Mouse (Mus musculus) activated CD4-positive, CD25-positive, alpha-beta regulatory T cell, adult 4 months (primary cell): Measurements from ENCODE around the gene Sspn. TPM values are rescaled to one million over a fixed set of nuclear protein-coding genes. Genes with fewer than 3 reads are reported as not detected.

Experiments used
- polyA plus RNA-seq, 2 experiments: library from polyadenylated mRNA; unstranded; fragments of 100-300 nt; shearing (Covaris generic); gene quantifications; one replicate each; pipeline ENCODE4 v1.2.1; 2017

Gene Sspn
- polyA plus RNA-seq, 2 experiments from 2014 or later = not detected

Other genes starting within 250 kb of the Sspn start
- under 1 TPM; 0.19 to 0.32 TPM for gene Rassf8, start 184.9 kb upstream of the Sspn start, polyA plus RNA-seq
- gene Bhlhe41, start 66.1 kb upstream of the Sspn start, polyA plus RNA-seq = under 1 TPM; 0.05 to 0.17 TPM